Mouse (Mus musculus): ENCODE measurements around the gene Tmem132a.

The Tmem132a gene

GRCm38 (mm10) chr19:10878201-10878837 lies 8.6 kb upstream of the Tmem132a start:
- no peak for DNase-seq (ENCODE audit: low read depth, low spot score)

GRCm38 (mm10) chr19:10871328-10871961 lies 1.7 kb upstream of the Tmem132a start:
- no peak for DNase-seq (ENCODE audit: low read depth, low spot score)

- DNase-seq (ENCODE audit: low read depth, low spot score): no peak
These were observed 936 bp upstream of the Tmem132a start for GRCm38 (mm10) chr19:10870676-10871075.

GRCm38 (mm10) chr19:10869241-10869885 lies 377 bp downstream of the Tmem132a start:
- peak; percentile 73 for DNase-seq (ENCODE audit: low read depth, low spot score)

GRCm38 (mm10) chr19:10868623-10869141 lies 1.1 kb downstream of the Tmem132a start:
- no peak for DNase-seq (ENCODE audit: low read depth, low spot score)

GRCm38 (mm10) chr19:10867946-10868622 lies 1.7 kb downstream of the Tmem132a start:
- no peak for DNase-seq (ENCODE audit: low read depth, low spot score)

GRCm38 (mm10) chr19:10866351-10866750 lies 3.4 kb downstream of the Tmem132a start:
- DNase-seq (ENCODE audit: low read depth, low spot score): no peak

- peak; percentile 85 for DNase-seq (ENCODE audit: low read depth, low spot score)
These were observed 9.7 kb downstream of the Tmem132a start for GRCm38 (mm10) chr19:10860072-10860497.

GRCm38 (mm10) chr19:10856520-10856919 lies 13.2 kb downstream of the Tmem132a start:
- no peak for DNase-seq (ENCODE audit: low read depth, low spot score)

- no peak for DNase-seq (ENCODE audit: low read depth, low spot score)
These were observed 14.3 kb downstream of the Tmem132a start for GRCm38 (mm10) chr19:10855422-10855821.

GRCm38 (mm10) chr19:10847311-10848087 lies 22.2 kb downstream of the Tmem132a start:
- DNase-seq (ENCODE audit: low read depth, low spot score): no peak

- DNase-seq (ENCODE audit: low read depth, low spot score): no peak
These were observed 23.6 kb downstream of the Tmem132a start for GRCm38 (mm10) chr19:10846150-10846549.

- DNase-seq (ENCODE audit: low read depth, low spot score): no peak
These were observed 24.3 kb downstream of the Tmem132a start for GRCm38 (mm10) chr19:10845454-10845853.

GRCm38 (mm10) chr19:10844206-10844605 lies 25.5 kb downstream of the Tmem132a start:
- DNase-seq (ENCODE audit: low read depth, low spot score): no peak

- no peak for DNase-seq (ENCODE audit: low read depth, low spot score)
These were observed 26.8 kb downstream of the Tmem132a start for GRCm38 (mm10) chr19:10842914-10843313.

- DNase-seq (ENCODE audit: low read depth, low spot score): no peak
These were observed 27.8 kb downstream of the Tmem132a start for GRCm38 (mm10) chr19:10841721-10842626.

GRCm38 (mm10) chr19:10839010-10839892 lies 30.5 kb downstream of the Tmem132a start, which contains the start of gene Slc15a3:
Gene Slc15a3, plus strand, starts transcription at chr19:10839727.
- DNase-seq (ENCODE audit: low read depth, low spot score): peak; percentile 25

GRCm38 (mm10) chr19:10835671-10836070 lies 34.1 kb downstream of the Tmem132a start:
- peak; percentile 78 for DNase-seq (ENCODE audit: low read depth, low spot score)

- DNase-seq (ENCODE audit: low read depth, low spot score): no peak
These were observed 36.1 kb downstream of the Tmem132a start for GRCm38 (mm10) chr19:10833611-10834010.
